ENCODE assay signal across 14 mouse cellular contexts in the genomic region with DNA sequence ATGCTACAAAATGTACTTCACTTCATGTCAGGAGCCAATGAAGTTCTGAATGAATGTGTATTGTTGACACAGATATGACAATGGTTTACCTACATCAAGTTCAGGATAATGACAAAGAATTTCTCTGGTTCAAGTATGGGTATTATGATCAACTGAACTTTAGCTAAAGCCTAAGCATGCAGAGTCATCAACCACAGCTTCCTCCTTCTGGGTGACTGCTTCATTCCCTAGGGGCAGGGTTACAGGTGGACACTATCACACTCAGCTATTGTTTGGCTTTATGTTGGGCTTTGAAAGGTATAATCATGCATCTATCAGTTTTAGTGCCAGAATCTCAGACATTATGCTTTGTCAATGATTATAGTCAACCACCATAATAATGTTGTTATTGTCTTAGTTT.
"Had no signal": no experiment of that assay in that cellular context is flagged by ENCODE, and none has a peak within 500 bp of the region (broad histone marks: within the 10 kb centered on the region; RNA-seq: fewer than 3 reads in every experiment).

No protein-coding gene starts in this region.

- H3K27me3 ChIP-seq: megakaryocyte, embryonic 14.5 days; midbrain, embryonic 13.5 days; midbrain, embryonic 15.5 days; neural tube, embryonic 12.5 days; stomach, embryonic 15.5 days had no signal

- ATAC-seq: midbrain, embryonic 13.5 days; midbrain, embryonic 15.5 days had no signal

- H3K36me3 ChIP-seq: midbrain, embryonic 13.5 days; midbrain, embryonic 15.5 days; neural tube, embryonic 12.5 days; stomach, embryonic 15.5 days had no signal

- H3K4me3 ChIP-seq: megakaryocyte, embryonic 14.5 days; midbrain, embryonic 13.5 days; midbrain, embryonic 15.5 days; neural tube, embryonic 12.5 days; stomach, embryonic 15.5 days had no signal

- H3K9ac ChIP-seq: lung, embryonic 14.5 days; midbrain, embryonic 13.5 days; midbrain, embryonic 15.5 days; neural tube, embryonic 12.5 days; stomach, embryonic 15.5 days had no signal

- DNase-seq: lung, adult 18-20 months; lung, embryonic 14.5 days; lung, postnatal 10 days; lung, postnatal 4 days; right cerebral cortex, postnatal 14 days; thymus, adult 2 months; thymus, postnatal 25 days had no signal

- H3K9me3 ChIP-seq: megakaryocyte, embryonic 14.5 days; midbrain, embryonic 13.5 days; midbrain, embryonic 15.5 days; neural tube, embryonic 12.5 days; stomach, embryonic 15.5 days had no signal

- H3K27ac ChIP-seq: midbrain, embryonic 13.5 days; midbrain, embryonic 15.5 days; neural tube, embryonic 12.5 days; stomach, embryonic 15.5 days; stomach, postnatal 0 days had no signal

- H3K4me2 ChIP-seq: lung, embryonic 14.5 days; midbrain, embryonic 11.5 days; midbrain, embryonic 13.5 days; midbrain, embryonic 15.5 days; neural tube, embryonic 12.5 days; stomach, embryonic 15.5 days had no signal

- H3K4me1 ChIP-seq: megakaryocyte, embryonic 14.5 days; midbrain, embryonic 13.5 days; midbrain, embryonic 15.5 days; neural tube, embryonic 12.5 days; stomach, embryonic 15.5 days had no signal
